In genomic region chr5:143000091-143000490, GRCm38 (mm10) we compare ENCODE assay signal across 10 mouse cellular contexts. TPM values are rescaled to one million over a fixed set of nuclear protein-coding genes. Genes with fewer than 3 reads are reported as not detected.
A peak's percentile ranks its signal among the peaks of the same experiment; 100 is the strongest.
DNase-seq lines count a peak whose midpoint lies in the region; ATAC-seq and TF ChIP-seq lines count a peak whose summit lies in the region.
"Had no signal": no experiment of that assay in that cellular context is flagged by ENCODE, and none has a peak within 500 bp of the region (broad histone marks: within the 10 kb centered on the region; RNA-seq: fewer than 3 reads in every experiment).

No protein-coding gene starts in this region.

- H3K9ac ChIP-seq in heart, embryonic 14.5 days (ENCODE audit: low read length), result peak overlapping the region; percentile 59
- H3K9ac ChIP-seq in neural tube, embryonic 11.5 days (ENCODE audit: low read length), result no peak overlapping the region
- H3K9ac ChIP-seq in limb, embryonic 11.5 days (ENCODE audit: low read length), result peak overlapping the region; percentile 31; the same call in 1 of the 2 replicates
- H3K9ac ChIP-seq in stomach, postnatal 0 days (ENCODE audit: low read length), result no peak overlapping the region; the same call in 1 of the 2 replicates

- no peaks in the 10 kb centered on the region for H3K27me3 ChIP-seq in heart, embryonic 14.5 days (ENCODE audit: control insufficient read depth, insufficient read depth, low read length)
- no peaks in the 10 kb centered on the region for H3K27me3 ChIP-seq in neural tube, embryonic 11.5 days (ENCODE audit: control insufficient read depth, insufficient read depth, low read length)
- H3K27me3 ChIP-seq in limb, embryonic 11.5 days (ENCODE audit: control insufficient read depth, insufficient read depth, low read length), result no peaks in the 10 kb centered on the region
- H3K27me3 ChIP-seq in stomach, postnatal 0 days (ENCODE audit: control insufficient read depth, insufficient read depth, low read length), result no peaks in the 10 kb centered on the region

- H3K9me3 ChIP-seq in heart, embryonic 14.5 days (ENCODE audit: control insufficient read depth, low read length), result no peaks in the 10 kb centered on the region
- no peaks in the 10 kb centered on the region for H3K9me3 ChIP-seq in neural tube, embryonic 11.5 days (ENCODE audit: control insufficient read depth, low read length)
- no peaks in the 10 kb centered on the region for H3K9me3 ChIP-seq in limb, embryonic 11.5 days (ENCODE audit: control insufficient read depth, low read length)
- H3K9me3 ChIP-seq in stomach, postnatal 0 days (ENCODE audit: control insufficient read depth, low read length), result no peaks in the 10 kb centered on the region

- 0 out of 2 replicates have a peak, but pooled peaks cover 7% of the 10 kb centered on the region for H3K36me3 ChIP-seq in heart, embryonic 14.5 days (ENCODE audit: control insufficient read depth, insufficient read depth, low read length)
- no peaks in the 10 kb centered on the region; the same call in 1 of the 2 replicates for H3K36me3 ChIP-seq in neural tube, embryonic 11.5 days (ENCODE audit: control insufficient read depth, insufficient read depth, low read length)
- H3K36me3 ChIP-seq in limb, embryonic 11.5 days (ENCODE audit: control insufficient read depth, insufficient read depth, low read length), result peaks cover 4% of the 10 kb centered on the region; the same call in 1 of the 2 replicates
- H3K36me3 ChIP-seq in stomach, postnatal 0 days (ENCODE audit: control insufficient read depth, insufficient read depth, low read length), result no peaks in the 10 kb centered on the region

- ATAC-seq in heart, embryonic 14.5 days (ENCODE audit: insufficient number of reproducible peaks, insufficient read depth, low FRiP score, low read depth), result no peak
- ATAC-seq in neural tube, embryonic 11.5 days (ENCODE audit: insufficient read depth, low FRiP score, low TSS enrichment), result no peak
- no peak for ATAC-seq in limb, embryonic 11.5 days (ENCODE audit: insufficient number of reproducible peaks, low FRiP score, low TSS enrichment, low read depth)
- ATAC-seq in stomach, postnatal 0 days (ENCODE audit: low FRiP score, low TSS enrichment), result no peak

- no peak for TF ChIP-seq CTCF in stomach, postnatal 0 days (IDR thresholded peaks at IDR 0.05; ENCODE audit: low read depth)

- DNase-seq in heart, adult 9 months (ENCODE audit: low spot score in 2 of 2), result no peak
- DNase-seq in neural tube, embryonic 11.5 days (ENCODE audit: low spot score), result no peak
- no peak for DNase-seq in neural tube, embryonic 10.5 days (ENCODE audit: extremely low spot score, low spot score)
- peak; percentile 54 for DNase-seq in limb, embryonic 11.5 days (ENCODE audit: low spot score)
- DNase-seq in stomach, postnatal 0 days (ENCODE audit: low spot score), result no peak
- DNase-seq in adrenal gland, adult 18-20 months (ENCODE audit: low spot score in 2 of 2), result no peak
- no peak for DNase-seq in cerebellum, postnatal 14 days
- DNase-seq: adrenal gland, postnatal 10 days; kidney, adult 9 months had no signal

- H3K4me3 ChIP-seq in heart, embryonic 14.5 days (ENCODE audit: control insufficient read depth in 1 of 2, insufficient read depth in 1 of 2, low read depth in 1 of 2, low read length in 2 of 2), result no peak overlapping the region
- H3K4me3 ChIP-seq in neural tube, embryonic 11.5 days (ENCODE audit: low read depth, low read length), result no peak overlapping the region
- no peak overlapping the region for H3K4me3 ChIP-seq in limb, embryonic 11.5 days (ENCODE audit: low read depth, low read length)
- no peak overlapping the region for H3K4me3 ChIP-seq in stomach, postnatal 0 days (ENCODE audit: low read depth, low read length)

- peak overlapping the region; percentile 89 to 90 for H3K27ac ChIP-seq in heart, embryonic 14.5 days (replicated peaks in 1 of 2; ENCODE audit: control insufficient read depth in 1 of 2, insufficient read depth in 1 of 2, low read depth in 2 of 2, low read length in 2 of 2)
- H3K27ac ChIP-seq in neural tube, embryonic 11.5 days (ENCODE audit: low read depth, low read length), result peak overlapping the region; percentile 76
- H3K27ac ChIP-seq in limb, embryonic 11.5 days (replicated peaks; ENCODE audit: low read depth, low read length), result peak overlapping the region; percentile 98
- peak overlapping the region; percentile 89 for H3K27ac ChIP-seq in stomach, postnatal 0 days (replicated peaks)

- WGBS in heart, embryonic 14.5 days, result 25% methylated on average over 4 of the region's 4 CpGs
- whole genome bisulfite sequencing in neural tube, embryonic 11.5 days, result 39% methylated on average over 4 of the region's 4 CpGs
- 18% methylated on average over 4 of the region's 4 CpGs for WGBS in limb, embryonic 11.5 days
- WGBS in stomach, postnatal 0 days, result 40% methylated on average over 4 of the region's 4 CpGs

- TF ChIP-seq EP300 in stomach, postnatal 0 days (optimal IDR thresholded peaks at IDR 0.05), result no peak

- H3K4me2 ChIP-seq in heart, embryonic 14.5 days (ENCODE audit: low read length), result no peak overlapping the region
- H3K4me2 ChIP-seq in neural tube, embryonic 11.5 days (ENCODE audit: low read depth), result no peak overlapping the region
- peak overlapping the region; percentile 40; the same call in 1 of the 2 replicates for H3K4me2 ChIP-seq in limb, embryonic 11.5 days (ENCODE audit: low read depth, severe bottlenecking)
- no peak overlapping the region for H3K4me2 ChIP-seq in stomach, postnatal 0 days (replicated peaks; ENCODE audit: low read depth)

- peaks cover 22 to 24% of the 10 kb centered on the region in 2 experiments for H3K4me1 ChIP-seq in heart, embryonic 14.5 days (ENCODE audit: control insufficient read depth in 2 of 2, insufficient read depth in 2 of 2, low read length in 2 of 2)
- H3K4me1 ChIP-seq in neural tube, embryonic 11.5 days (ENCODE audit: control insufficient read depth, insufficient read depth, low read length), result peaks cover 11% of the 10 kb centered on the region
- H3K4me1 ChIP-seq in limb, embryonic 11.5 days (ENCODE audit: control insufficient read depth, insufficient read depth, low read length), result peaks cover 36% of the 10 kb centered on the region
- H3K4me1 ChIP-seq in stomach, postnatal 0 days (replicated peaks; ENCODE audit: control insufficient read depth, insufficient read depth), result no peaks in the 10 kb centered on the region

RNA-seq across cellular contexts. Expression of gene Fscn1, which starts 39.9 kb away (rescaled TPM):
- polyA plus RNA-seq in heart, embryonic 14.5 days (2014; fragmentation: Nextera tagmentation; extraction: Ambion mirVana), result 120 and 124 TPM in 2 replicates
- polyA plus RNA-seq in neural tube, embryonic 11.5 days (2014; fragmentation: Nextera tagmentation; extraction: Ambion mirVana), result 664 and 698 TPM in 2 replicates
- 678 and 708 TPM in 2 replicates for polyA plus RNA-seq in limb, embryonic 11.5 days (2014; fragmentation: Nextera tagmentation; extraction: Ambion mirVana)
- 42.0 and 42.7 TPM in 2 replicates for polyA plus RNA-seq in stomach, postnatal 0 days (2015; fragmentation: Nextera tagmentation; extraction: Ambion mirVana)
- total RNA-seq in adrenal gland, adult 18-20 months (2021), result 10 to 100 TPM; 17.3 to 25.6 TPM

Comparison
In these comparisons a context has a peak if more than half of its experiments do, and no peak if none do; other contexts are left out.
1. H3K9ac ChIP-seq: peak in heart, embryonic 14.5 days (single experiment) and limb, embryonic 11.5 days (single experiment); none in neural tube, embryonic 11.5 days (single experiment) and stomach, postnatal 0 days (single experiment).
2. Peak in every context shown above with its lines, with median percentiles within 50 percentile points of each other: H3K27ac ChIP-seq.